Mouse (Mus musculus) brain, embryonic 14.5 days (tissue): ENCODE data around the gene Zfp574.

Source experiments
- CTCF ChIP-seq: fragments of 200-500 bp; IDR thresholded peaks from 2 replicates; pipeline ENCODE4 v1.5.1; 2012; ENCODE audit warnings: inconsistent platforms, mild to moderate bottlenecking, moderate library complexity, borderline replicate concordance; ENCODE audit not compliant: insufficient read depth, insufficient read length; ENCODE audit errors: extremely low read depth
- POLR2A ChIP-seq: fragments of 200-500 bp; IDR thresholded peaks from 2 replicates; pipeline ENCODE4 v1.6.1; 2012; ENCODE audit warnings: mild to moderate bottlenecking, inconsistent platforms, borderline replicate concordance; ENCODE audit not compliant: poor library complexity, insufficient read depth, insufficient read length, severe bottlenecking; ENCODE audit errors: extremely low read depth

DNA sequence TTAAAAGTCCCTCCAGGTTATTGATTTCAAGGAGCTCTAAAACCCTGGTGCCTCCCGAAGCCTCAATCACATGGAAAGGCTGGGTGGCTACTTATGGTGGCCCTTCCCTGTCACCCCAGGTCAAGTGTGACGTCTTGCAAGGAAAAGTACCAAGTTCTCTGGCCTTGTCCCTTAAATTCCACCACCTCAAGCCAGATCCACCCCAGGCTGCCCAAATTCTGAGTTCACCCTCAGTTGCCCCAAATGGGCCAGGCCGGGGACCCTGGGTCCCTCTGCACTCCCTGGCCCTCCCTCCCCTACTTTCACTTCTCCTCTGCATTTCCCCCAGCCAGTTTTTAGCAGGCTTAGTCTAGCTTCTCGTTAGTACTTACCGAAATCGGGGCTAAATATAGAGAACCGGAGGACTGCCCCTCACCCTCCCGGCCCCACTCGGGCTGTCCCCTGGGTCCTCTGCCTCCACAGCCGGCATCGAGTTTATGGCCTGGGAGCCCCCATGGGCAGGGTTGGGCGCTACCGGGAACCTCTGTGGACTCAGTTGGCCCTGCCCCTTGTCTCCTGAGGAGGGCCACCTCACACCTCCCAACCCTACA, 57.1 kb downstream of the Zfp574 start:
- TF ChIP-seq POLR2A (no peak), CTCF (no peak)
